Mouse (Mus musculus) E14TG2a.4 (cell line): ENCODE measurements around the gene Bmt2.

Experiments
- H3K27me3 ChIP-seq: 2 replicates; pipeline ENCODE4 v1.6.1; 2014; ENCODE audit warnings: low read length, control low read depth; ENCODE audit not compliant: insufficient read depth
- H3K36me3 ChIP-seq: 2 replicates; pipeline ENCODE4 v1.6.1; 2014; ENCODE audit warnings: low read length, control low read depth; ENCODE audit not compliant: insufficient read depth
- H3K4me1 ChIP-seq: replicated peaks from 2 replicates; pipeline ENCODE4 v1.6.1; 2014; ENCODE audit warnings: low read depth, low read length, control low read depth
- H3K4me3 ChIP-seq: replicated peaks from 2 replicates; pipeline ENCODE4 v1.5.1; 2014; ENCODE audit warnings: mild to moderate bottlenecking, low read length
- H3K9me3 ChIP-seq: 2 replicates; pipeline ENCODE4 v1.6.1; 2014; ENCODE audit warnings: low read length, control low read depth
- CTCF ChIP-seq: conservative IDR thresholded peaks from 2 replicates; pipeline ENCODE4 v1.5.1; 2014; ENCODE audit warnings: low read length
- NANOG ChIP-seq: IDR thresholded peaks from 2 replicates; pipeline ENCODE4 v1.6.1; 2014; ENCODE audit warnings: borderline replicate concordance, low read length, mixed read lengths
- POU5F1 ChIP-seq: IDR thresholded peaks from 2 replicates; pipeline ENCODE4 v1.6.1; 2014; ENCODE audit warnings: low read length, borderline replicate concordance

Gene Bmt2

GRCm38 (mm10) chr6:13610869-13611268 is 66.9 kb downstream of the Bmt2 start:
- Histone ChIP-seq H3K27me3 (no peaks in the 10 kb centered on the region), H3K36me3 (no peaks in the 10 kb centered on the region), H3K9me3 (peaks cover 19% of the 10 kb centered on the region), H3K4me1 (peaks cover 19% of the 10 kb centered on the region), H3K4me3 (no peak overlapping the region)
- no peak for TF ChIP-seq NANOG
- TF ChIP-seq CTCF = no peak
- no peak for TF ChIP-seq POU5F1

- Histone ChIP-seq H3K9me3 (peaks cover 19% of the 10 kb centered on the region), H3K36me3 (no peaks in the 10 kb centered on the region; the same call in 1 of the 2 replicates), H3K4me3 (no peak overlapping the region), H3K4me1 (peaks cover 19% of the 10 kb centered on the region), H3K27me3 (no peaks in the 10 kb centered on the region)
- TF ChIP-seq NANOG = no peak
- TF ChIP-seq CTCF = no peak
- TF ChIP-seq POU5F1 = no peak
Measured at GRCm38 (mm10) chr6:13609353-13610140, 68.2 kb downstream of the Bmt2 start.

GRCm38 (mm10) chr6:13607621-13608493 is 69.9 kb downstream of the Bmt2 start, which contains the start of gene Tmem168:
TSS of gene Tmem168 (minus strand) at chr6:13608100.
- TF ChIP-seq CTCF (no peak), POU5F1 (no peak), NANOG (no peak)
- Histone ChIP-seq H3K4me1 (peaks cover 19% of the 10 kb centered on the region), H3K36me3 (peaks cover 4% of the 10 kb centered on the region), H3K4me3 (peak within 1 kb of the TSS; percentile 88), H3K27me3 (no peaks in the 10 kb centered on the region), H3K9me3 (peaks cover 19% of the 10 kb centered on the region)

- no peaks in the 10 kb centered on the region for H3K27me3 ChIP-seq
- peaks cover 19% of the 10 kb centered on the region for H3K4me1 ChIP-seq
- peaks cover 19% of the 10 kb centered on the region for H3K9me3 ChIP-seq
- no peak for TF ChIP-seq POU5F1
- H3K36me3 ChIP-seq = peaks cover 12% of the 10 kb centered on the region
- H3K4me3 ChIP-seq = peak overlapping the region; percentile 88
Measured at GRCm38 (mm10) chr6:13606921-13607620, 70.7 kb downstream of the Bmt2 start.

- H3K4me3 ChIP-seq = 0 out of 2 replicates have a peak overlapping the region, but pooled peaks have one; percentile 32
- H3K27me3 ChIP-seq = no peaks in the 10 kb centered on the region
- TF ChIP-seq NANOG (no peak), CTCF (no peak), POU5F1 (no peak)
- H3K4me1 ChIP-seq = peaks cover 19% of the 10 kb centered on the region
- peaks cover 17% of the 10 kb centered on the region for H3K36me3 ChIP-seq
- peaks cover 19% of the 10 kb centered on the region for H3K9me3 ChIP-seq
Measured at GRCm38 (mm10) chr6:13606394-13606793, 71.4 kb downstream of the Bmt2 start.

GRCm38 (mm10) chr6:13603134-13603533 is 74.6 kb downstream of the Bmt2 start:
- TF ChIP-seq POU5F1 (no peak), NANOG (no peak), CTCF (no peak)
- Histone ChIP-seq H3K4me3 (no peak overlapping the region), H3K27me3 (no peaks in the 10 kb centered on the region), H3K9me3 (no peaks in the 10 kb centered on the region), H3K36me3 (peaks cover 19% of the 10 kb centered on the region), H3K4me1 (peaks cover 13% of the 10 kb centered on the region)

- Histone ChIP-seq H3K27me3 (no peaks in the 10 kb centered on the region), H3K4me1 (peaks cover 6% of the 10 kb centered on the region), H3K4me3 (no peak overlapping the region), H3K9me3 (no peaks in the 10 kb centered on the region), H3K36me3 (peaks cover 19% of the 10 kb centered on the region)
- no peak for TF ChIP-seq NANOG
- no peak for TF ChIP-seq POU5F1
- no peak for TF ChIP-seq CTCF
Measured at GRCm38 (mm10) chr6:13601587-13601986, 76.2 kb downstream of the Bmt2 start.

GRCm38 (mm10) chr6:13598239-13598923 is 79.4 kb downstream of the Bmt2 start:
- no peaks in the 10 kb centered on the region for H3K27me3 ChIP-seq
- H3K4me1 ChIP-seq = no peaks in the 10 kb centered on the region
- no peaks in the 10 kb centered on the region for H3K9me3 ChIP-seq
- H3K4me3 ChIP-seq = no peak overlapping the region
- no peak for TF ChIP-seq POU5F1
- no peak for TF ChIP-seq CTCF
- TF ChIP-seq NANOG = no peak
- peaks cover 30% of the 10 kb centered on the region for H3K36me3 ChIP-seq
